Mouse (Mus musculus): ENCODE results near the gene Dpp3.
"Not testable (repeated sequence)": the region's sequence is repeated elsewhere in the genome, so short reads cannot be mapped to it uniquely, and the experiment has no call there.

The Dpp3 gene

GRCm38 (mm10) chr19:4927904-4928531 is at the start of gene Dpp3:
Gene Dpp3, minus strand, starts transcription at chr19:4928287.
- peak; percentile 98 for DNase-seq

DNA sequence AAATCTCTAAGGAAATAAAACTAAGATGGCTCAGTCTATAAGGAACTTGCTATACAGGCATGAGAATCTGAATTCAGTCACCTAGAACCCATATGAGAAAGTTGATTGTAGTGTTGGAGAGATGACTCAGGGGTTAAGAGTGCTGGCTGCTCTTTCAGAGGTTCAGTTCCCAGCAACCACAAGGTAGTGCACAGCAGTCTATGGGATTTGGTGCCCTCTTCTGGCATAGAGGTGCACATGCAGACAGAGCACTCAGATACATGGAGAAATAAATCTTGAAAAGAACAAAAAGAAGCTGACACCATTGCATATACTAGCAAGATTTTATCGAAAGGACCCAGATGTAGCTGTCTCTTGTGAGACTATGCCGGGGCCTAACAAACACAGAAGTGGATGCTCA is 40.1 kb upstream of the Dpp3 start:
- no peak for DNase-seq

DNA sequence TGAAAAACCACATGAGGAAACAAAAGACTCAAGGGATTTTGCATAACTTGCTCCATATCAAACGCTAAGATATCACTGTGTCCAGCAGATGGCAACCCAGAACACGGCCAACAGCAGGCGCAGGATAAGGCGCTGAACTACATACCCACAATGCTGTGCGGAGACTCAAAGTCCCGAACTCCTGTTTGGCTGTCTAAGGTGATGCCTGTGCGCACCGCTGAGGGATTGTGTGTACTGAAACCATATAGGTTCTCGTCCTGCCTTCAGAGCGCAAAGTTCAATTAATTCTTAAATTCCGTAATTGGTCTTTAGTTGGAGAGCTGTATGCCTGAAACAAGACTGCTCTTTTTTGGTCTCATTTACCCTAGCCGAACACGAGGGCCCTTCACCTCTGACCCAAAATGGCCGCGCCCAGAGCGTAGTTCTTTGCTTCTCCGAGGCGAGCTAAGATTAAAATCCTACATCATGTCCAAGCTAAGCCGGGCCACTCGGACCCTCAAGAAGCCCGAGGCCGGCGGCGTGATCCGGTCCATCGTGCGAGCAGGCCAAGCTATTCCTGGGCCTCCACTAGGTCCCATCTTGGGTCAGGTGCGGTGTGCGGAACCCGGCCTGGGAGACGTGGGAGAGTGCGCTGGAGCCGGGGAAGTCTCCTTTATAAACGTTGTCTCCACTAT is 34.0 kb upstream of the Dpp3 start, which contains the start of gene Mrpl11:
Mrpl11 (plus strand) TSS at position 220 of the 674 bp plus-strand sequence.
- peak; percentile 92 for DNase-seq

- not testable (repeated sequence) for DNase-seq
Measured at GRCm38 (mm10) chr19:4948641-4949040, 20.6 kb upstream of the Dpp3 start.

- DNase-seq = no peak
Measured at GRCm38 (mm10) chr19:4945540-4945939, 17.5 kb upstream of the Dpp3 start.

DNA sequence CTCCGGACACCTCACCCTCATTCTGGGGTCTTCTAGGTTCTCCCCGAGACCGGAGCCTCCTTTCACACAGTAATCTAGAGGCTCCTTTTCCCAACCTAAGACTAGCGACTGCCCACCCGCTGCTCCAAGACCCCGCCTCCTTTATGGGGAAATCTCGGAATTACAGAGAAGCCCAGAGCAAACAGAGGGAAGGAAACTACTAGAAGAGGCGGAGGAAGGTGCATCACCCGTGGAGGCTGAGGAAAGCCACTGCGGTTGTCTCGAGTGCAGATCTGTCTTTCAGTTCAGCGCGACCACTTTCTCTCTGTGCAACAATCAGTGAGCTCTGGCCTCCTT is 15.1 kb upstream of the Dpp3 start:
- no peak for DNase-seq

- peak; percentile 57 for DNase-seq
Measured at GRCm38 (mm10) chr19:4942551-4943252, 14.6 kb upstream of the Dpp3 start, which contains the start of gene Peli3. Gene Peli3, minus strand, starts transcription at chr19:4943127.

DNA sequence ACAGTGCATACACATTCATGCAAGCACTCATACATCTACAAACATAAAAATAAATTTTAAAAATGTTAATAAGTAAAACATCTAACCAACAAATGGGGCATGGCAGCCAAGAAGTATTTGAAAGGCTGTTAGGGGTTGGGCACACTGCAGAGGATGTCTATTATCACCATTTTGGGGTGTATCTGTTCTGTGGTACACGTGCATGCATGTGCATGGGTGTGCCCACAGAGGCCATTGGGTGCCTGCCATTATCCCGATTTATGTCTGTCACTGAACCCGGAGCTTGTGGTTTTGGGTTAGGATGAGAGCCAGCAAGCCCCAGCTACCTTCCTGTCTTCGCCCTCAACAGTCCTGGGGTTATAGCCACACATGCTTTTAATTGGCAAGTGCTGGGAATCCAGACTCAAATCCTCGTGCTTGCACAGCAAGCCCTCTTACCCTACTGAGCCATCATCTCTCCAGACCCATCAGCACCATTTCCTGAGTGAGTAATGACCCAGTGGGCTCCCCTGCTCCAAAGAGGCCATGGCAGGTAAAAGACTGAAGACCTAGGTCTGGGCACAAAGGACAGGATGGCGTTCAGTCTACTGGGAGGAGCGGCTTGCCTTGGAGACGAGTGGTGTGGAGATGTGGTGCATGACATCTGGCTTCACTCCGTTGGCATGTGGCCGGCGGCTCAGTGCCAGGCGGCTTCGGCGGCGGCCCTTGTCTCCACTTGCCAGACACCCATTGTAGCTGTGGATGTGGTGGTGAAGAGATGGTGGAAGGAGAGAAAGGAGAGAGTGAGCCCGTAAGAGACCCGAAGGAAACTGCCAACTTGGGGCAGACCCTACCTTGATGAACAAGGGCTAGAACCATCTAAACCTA is 9.6 kb upstream of the Dpp3 start:
- DNase-seq = no peak

DNA sequence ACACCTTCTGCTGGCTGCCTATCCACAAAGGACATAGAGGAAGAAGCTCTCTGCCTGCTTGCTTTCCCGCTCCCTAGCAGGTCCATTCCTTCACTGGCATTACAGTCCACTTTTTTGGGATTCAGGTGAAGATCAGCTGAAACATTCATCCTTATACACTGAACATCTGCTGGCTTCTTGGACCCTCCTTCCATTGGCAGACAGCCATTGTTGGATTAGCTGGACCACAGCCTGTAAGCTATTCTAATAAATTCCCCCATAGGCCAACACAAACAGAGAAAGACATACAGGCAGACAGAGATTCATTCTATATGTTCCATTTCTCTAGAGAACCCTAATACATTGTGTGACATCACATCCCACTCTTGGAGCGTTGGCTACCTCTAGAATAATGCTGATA is 8.8 kb upstream of the Dpp3 start:
- DNase-seq = no peak

GRCm38 (mm10) chr19:4928781-4929180 is 694 bp upstream of the Dpp3 start:
- no peak for DNase-seq

DNA sequence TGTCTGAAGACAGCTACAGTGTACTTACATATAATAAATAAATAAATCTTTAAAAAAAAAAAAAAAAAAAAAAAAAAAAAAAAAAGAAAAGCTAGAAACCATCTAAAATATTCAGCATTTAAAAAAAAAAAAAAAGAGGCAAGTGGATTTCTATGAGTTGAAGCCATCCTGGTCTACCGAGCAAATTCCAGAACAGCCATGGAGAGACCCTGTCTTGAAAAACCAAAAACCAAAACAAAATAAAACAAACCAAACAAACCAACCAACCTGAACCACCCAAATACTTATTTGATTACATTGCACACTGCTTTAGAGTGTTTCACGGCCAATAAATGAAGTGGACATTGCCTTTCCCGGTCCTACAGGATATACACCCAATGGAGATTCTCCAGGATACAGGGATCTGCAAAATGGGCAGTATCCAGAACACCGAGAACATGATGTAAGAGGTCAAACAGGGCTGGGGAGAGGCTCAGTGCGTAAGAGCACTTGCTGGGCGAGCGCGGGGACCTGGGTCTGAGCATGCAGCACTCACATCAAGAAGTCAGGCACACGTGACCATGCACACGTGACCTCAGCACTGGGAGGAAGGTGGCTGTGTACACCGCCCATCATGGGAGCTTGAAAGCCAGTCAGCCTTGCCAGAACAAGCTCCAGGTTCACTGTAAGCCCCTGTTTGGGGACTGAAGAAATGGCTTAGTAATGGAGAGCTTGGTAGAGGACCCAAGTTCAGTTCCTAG is 2.8 kb downstream of the Dpp3 start:
- no peak for DNase-seq

DNA sequence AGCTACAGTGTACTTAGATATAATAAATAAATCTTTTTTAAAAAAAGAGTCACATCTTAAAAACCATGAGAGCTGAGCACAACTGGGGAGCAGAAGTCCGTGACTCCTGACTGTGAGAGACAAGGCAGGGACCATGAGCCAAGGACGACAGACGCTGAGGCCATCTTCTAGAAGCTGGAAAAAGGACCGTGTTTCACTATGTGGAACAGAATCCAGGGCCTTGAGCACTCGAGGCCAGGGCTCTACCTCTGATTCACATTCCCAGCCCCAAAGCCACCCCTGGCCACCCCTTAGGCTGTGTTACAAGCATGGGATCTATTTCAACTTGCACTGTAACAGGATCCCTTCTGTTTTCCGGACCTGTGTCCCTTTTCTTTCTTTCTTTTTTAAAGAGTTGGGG is 8.4 kb downstream of the Dpp3 start:
- DNase-seq = no peak

- DNase-seq = no peak
Measured at GRCm38 (mm10) chr19:4916827-4917226, 11.3 kb downstream of the Dpp3 start.

GRCm38 (mm10) chr19:4915924-4916603 is 12.0 kb downstream of the Dpp3 start:
- DNase-seq = no peak

- no peak for DNase-seq
Measured at GRCm38 (mm10) chr19:4909376-4909775, 18.7 kb downstream of the Dpp3 start.

DNA sequence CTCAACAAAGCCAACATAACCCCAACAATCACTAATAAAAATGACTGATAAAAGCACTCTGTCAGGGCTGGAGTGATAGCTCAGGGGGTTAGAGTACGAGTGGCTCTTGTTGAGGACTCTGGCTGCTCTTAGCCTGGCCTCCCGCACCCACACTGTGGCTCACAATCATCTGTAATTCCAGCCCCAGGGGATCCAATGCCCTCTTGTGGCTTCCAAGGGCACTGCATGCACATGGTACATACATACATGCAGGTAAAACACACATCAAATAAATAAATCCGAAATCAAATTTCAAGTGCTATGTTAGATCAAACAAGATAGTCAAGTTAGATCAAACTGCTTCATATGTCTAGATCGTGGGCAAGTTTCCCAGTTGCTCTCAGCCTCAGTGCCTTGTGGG is 20.0 kb downstream of the Dpp3 start:
- DNase-seq = no peak

- DNase-seq = peak; percentile 62
Measured at GRCm38 (mm10) chr19:4905979-4906794, 21.9 kb downstream of the Dpp3 start, which contains the start of gene Bbs1. Gene Bbs1, minus strand, starts transcription at chr19:4906628.

DNA sequence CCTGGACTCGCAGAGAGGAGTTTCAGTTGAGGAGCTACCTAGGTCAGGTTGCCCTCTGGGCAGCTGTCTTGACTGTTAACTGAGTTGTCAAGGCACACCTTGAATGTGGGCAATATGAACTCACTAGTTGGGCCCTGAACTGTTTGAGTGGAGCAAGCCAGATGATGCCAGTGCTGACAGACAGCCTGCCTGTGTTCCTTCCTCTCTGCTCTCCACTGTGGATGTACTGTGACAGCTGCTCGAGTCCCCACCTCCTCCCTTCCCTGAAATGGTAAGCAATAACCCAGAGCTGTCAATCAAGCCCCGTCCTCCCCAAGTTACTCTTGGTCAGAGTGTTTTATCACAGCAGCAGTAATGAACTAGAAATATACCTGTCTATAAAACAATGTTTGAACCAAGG is 28.2 kb downstream of the Dpp3 start:
- DNase-seq = no peak

GRCm38 (mm10) chr19:4898972-4899371 is 29.1 kb downstream of the Dpp3 start:
- DNase-seq = no peak

DNA sequence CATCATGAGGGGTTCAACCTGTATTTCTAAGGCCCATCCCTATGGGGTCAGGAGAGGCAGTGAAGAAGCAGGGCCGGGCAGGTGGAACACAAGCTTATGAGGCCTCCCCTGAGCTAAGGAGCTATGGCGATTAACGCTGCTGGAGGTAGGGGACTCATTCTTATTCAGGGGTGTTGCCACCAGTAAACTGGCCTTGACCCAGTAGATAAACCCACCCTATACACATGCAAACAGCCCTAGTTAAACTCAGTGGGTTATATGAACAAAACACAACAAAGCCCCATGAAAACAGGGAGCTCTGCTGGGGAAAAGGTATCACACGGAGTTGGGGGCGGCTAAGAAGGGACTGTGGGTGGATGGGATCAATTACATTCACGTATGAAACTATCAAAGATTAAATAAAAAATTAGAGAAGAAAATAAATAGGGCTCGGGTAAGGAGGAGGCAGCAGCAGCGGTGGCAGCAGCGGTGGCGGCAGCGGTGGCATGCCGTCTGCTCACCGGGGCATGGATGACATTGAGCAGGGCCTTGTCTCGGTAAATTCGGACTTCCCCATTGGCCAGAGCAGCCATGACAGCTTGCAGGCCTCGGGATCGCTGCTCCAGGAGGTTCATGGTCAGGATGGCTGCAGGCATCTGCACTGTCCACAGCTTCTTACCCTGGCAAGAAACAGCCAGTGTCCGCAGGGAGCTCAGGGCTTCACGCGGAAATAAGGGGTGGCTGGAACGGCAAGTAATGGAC is 31.1 kb downstream of the Dpp3 start:
- no peak for DNase-seq

Data from kidney, adult 11 months (tissue).